Mouse (Mus musculus): Measurements from ENCODE around the gene 1700016K19Rik.
A peak's percentile ranks its signal among the peaks of the same experiment; 100 is the strongest.

1700016K19Rik gene

DNA sequence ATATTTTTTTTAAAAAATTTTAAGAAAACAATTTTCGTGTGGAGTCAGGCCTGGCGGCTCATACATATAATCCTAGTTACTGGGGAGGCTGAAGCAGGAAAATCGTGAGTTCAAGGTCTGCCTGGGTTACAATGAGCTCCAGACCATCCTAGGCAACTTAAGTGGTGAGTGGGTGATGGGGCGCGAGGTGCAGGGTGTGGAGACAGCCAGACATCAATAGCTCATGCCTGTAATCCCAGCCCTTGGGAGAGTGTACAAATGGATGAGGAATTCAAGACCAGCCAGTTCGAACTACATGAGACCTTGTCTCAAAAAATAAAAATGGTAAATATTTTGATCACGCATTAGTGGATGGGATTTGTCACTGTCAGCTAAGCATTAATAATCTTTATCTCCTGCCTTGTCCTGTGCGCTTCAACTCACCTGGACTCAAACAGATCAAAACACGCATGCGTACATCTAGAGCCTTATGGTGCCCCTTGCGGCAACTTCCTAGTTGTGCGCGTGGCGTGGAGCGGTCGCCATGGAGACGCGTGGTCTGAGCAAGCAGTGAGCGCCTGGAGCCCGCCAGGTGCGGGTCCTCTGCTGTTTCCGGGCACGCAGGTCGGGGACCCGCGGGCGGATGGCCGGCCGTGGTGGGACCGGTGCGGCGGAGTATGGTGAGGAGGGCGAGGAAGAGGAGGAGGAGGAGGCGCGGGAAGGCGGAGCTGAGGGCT lies at the start of gene 1700016K19Rik:
Gene 1700016K19Rik, plus strand, starts transcription at position 473 of the 716 bp plus-strand sequence.
- DNase-seq: peak; percentile 81 to 90

DNA sequence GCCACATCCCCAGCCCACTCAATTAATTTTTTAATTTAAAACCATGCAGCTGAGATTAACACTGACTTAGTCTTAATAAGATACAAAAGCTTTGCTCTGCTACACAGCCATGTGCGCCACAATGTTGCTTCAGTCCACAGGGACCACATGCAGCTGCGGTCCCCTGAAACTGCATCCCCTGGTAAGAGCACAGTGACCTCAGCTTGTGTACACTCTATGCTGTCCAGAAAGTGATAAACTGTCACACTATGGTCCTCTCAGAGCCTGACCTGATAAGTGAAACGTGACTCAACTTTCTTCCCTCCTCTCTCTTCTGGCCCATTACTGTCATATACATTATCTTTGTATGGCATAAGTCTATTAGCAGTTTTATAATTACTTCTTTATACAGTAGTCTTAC lies 49.3 kb upstream of the 1700016K19Rik start:
- no peak for DNase-seq

DNA sequence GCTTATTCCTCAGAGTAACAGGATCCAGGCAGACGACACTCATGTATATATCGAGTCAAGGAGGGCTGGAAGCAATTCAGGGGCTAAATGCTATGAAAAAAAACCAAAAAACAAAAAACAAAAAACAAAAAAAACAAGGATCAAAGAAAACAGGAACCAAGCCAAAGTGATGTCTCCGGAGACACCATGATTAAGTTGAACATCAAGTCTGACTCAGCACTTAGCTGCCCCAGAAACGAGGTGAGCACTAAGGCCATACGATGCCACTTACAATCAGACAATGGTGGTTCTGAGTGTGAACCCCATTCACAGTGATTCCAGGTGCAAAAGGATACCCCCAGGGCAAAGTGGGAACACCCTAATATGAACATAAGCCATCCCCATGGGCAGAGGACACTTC lies 47.8 kb upstream of the 1700016K19Rik start:
- no peak for DNase-seq

DNA sequence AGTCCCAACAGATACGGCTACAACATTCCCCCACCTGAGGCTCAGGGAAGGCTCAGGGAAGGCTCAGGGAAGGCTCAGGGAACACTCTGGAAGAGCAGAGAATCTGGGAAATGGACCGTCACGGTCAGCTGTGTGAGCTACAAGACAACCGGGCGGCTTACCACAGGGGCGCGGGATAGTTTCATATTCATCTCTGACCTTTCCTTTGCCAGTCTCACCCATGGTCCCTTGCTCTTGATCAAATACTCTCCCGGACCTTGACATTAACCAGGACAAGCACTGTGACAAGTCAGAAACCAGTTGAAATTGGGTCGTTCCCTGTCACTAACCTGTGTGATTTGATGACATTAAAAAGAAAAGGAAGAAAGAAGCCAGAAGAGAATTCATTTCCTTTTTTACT lies 44.8 kb upstream of the 1700016K19Rik start:
- DNase-seq: no peak

DNA sequence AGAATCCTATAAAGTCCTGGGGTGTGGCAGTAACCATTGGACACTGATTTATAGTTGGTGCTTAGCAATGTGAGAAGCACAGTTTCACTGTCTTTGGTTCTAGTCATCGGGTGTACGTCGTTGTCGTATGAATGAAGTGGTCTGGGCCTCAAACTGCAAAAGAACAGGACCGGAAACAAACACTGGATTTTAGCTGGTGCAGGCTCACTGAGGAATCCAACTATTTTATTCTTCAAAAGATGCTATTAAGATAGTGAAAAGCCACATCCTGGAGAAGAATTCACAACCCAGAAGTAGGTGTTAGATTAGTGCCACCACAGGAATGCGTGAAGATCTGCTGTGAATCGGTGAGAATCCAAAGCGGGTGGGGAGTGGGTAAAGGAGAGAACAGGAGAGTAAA lies 43.1 kb upstream of the 1700016K19Rik start:
- no peak for DNase-seq

DNA sequence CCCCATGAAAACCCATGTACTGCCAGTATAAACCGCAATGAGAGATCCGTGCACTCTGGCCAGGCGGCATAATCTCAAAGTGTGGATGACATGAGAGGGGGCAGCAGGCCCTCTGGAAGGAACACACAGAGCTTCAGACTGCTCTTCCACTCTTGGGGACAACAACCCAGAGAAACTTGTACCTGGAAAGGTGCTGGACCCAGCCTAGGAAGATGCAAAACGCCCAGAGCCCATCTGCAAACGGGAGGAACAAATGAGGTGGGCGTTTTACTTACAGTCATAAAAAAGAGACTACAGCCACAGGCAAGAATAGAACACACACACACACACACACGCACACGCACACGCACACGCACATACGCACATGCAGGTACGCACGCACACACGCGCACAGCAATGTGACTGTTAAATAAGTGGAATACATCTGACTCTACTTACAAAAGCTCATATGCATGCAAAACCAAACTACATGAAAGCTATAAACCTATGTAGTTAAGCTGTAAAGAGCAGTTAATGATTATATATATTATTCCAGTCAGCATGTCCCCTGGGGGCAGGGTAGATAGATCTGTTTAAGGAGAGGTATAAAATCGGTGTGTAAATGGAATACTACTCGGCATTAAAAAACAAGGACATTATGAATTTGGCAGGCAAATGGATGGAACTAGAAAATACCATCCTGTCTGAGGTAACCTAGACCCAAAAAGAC lies 42.4 kb upstream of the 1700016K19Rik start:
- no peak for DNase-seq

DNA sequence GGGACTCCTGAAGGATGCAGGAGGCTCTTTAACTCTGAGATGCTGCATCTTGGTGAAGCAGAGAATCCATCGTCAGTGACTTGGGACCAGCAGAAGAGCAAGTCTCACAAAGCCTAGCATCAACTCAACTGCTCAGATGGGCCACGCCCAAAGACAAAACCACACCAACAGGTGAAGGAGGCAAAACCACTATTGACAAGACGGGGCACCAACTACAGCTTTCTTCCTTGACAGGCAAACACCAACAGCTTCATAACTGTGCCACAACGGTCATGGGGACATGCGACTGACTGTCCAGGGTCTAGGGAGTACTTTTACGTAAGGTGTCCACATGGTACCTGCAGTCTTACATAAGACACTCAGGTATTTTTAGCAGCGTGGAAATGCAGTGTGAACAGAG lies 37.9 kb upstream of the 1700016K19Rik start:
- no peak for DNase-seq

DNA sequence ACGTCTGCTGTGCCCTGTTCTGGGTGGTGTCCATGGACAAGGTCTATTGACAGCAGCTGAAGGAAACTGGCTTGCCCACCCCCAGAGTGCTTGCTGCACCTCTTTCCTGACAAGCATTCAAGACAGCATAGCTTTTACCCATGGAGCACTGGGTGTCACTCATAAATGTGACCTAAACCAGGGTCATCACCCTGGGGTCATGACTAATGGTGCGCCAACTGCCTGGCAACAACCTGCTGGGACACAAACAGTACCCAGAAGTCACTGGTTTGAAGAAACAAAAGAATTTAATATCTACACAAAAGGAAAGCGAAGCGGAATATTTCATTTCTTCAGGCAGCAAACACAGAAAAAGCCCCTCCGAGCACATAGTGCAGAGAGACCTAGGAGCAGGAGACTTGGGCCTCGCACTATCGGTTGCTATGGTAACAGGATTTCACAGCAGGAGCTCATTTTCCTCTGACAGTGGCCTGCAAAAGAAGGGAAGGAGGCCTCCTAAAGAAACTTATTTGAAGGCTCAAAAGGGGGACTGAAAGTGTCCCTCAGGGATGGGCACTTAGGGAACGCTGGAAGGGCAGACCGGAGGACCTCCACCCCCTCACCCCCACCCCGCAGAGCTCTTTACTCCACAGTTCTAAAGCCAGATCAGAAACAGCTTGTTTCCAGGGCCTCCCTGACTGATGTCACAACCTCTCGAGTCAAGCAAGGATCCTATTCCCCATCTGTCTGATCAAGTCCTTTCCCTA lies 35.8 kb upstream of the 1700016K19Rik start:
- no peak for DNase-seq

DNA sequence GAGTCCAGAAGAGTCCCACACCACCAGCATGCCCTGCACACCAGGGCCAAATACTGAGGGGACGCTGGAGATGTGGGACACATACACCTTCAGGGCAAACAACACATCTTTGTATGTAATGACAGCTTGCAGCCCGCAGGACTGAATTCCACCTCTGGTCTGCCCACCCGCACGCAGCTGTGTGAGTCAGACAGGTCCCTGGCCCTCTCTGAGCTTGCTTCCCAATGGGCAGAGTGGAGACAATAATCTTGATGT lies 35.3 kb upstream of the 1700016K19Rik start:
- no peak for DNase-seq

DNA sequence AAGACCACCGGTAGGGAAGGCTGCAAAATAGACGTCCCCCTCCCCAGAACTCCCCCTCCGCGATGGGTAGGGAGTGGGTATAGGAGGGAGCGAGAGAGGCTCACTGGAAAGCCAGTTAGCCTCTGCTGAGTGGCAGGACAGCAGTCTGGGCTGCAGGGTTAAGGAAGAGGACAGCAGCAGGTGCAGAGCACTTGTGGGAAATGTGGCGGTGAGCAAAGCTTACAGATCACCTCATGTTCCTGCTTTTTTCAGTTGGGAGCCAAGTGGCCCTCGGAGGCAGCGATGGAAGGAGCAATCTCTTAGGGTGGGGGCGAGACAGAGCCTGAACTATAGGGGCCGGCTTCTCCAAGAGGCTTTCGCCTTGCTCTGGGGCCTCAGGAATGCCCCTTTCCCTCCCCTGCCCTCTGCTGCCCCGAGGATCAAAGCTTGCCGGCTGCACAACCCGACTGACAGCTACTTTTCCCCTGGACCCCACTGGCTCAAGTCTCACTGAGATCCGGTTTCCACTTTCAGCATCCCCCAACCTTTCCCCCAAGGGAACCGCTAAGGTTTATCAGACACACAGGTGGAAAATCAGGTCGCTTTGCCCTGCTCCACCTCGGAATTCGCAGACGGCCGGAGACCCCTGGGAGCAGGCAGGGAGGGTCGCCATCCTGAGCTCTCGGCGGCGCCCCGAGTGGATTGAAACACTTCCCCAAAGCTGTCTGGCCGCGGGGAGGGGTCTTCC lies 33.9 kb upstream of the 1700016K19Rik start:
- DNase-seq: no peak

DNA sequence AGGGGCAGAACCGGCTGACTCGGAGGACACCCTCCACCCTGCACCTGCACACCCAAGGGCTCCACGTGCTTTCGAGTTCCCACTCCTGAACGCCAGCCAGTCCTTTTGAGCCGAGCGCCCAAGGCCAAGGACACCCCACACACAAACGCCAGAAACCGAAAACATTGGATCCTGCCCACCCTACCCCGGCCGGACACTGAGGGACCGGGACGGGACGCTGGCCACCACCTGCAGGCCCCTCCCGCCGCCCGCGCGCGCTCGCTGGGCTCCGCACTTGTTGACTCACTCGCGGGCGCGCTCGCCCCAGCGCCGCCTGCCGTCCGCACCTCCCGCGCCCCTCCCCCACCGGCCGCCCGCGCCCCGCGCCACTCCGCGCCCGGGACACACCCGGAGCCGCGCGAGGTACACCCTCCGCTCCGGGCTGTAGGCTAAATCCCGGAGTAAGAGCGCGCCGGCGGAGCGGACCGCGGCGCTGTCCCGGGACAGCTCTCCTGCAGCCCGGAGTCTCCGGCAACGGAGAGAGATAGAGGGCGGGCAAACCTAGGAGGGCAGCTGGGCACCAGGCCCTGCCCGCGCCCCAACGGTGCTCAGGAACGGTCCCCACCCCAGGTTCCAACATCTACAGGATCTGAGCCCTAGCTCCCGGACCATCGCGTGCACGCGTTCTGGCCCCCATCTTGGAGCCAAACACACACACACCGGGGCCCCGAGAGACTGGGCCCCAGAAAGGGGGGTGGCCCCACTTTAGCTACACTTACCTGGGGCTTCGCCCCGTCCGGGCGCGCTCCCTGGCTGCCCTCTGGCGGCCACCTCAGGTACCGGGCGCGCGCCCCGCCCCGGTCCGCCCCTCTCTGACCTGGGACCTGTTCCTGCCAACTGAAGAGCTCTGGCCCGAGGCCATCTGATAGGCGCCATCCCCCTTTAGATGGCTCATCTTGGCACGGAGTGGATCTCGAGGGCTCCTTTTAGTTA lies 33.0 kb upstream of the 1700016K19Rik start:
- peak; percentile 81 to 88 for DNase-seq

DNA sequence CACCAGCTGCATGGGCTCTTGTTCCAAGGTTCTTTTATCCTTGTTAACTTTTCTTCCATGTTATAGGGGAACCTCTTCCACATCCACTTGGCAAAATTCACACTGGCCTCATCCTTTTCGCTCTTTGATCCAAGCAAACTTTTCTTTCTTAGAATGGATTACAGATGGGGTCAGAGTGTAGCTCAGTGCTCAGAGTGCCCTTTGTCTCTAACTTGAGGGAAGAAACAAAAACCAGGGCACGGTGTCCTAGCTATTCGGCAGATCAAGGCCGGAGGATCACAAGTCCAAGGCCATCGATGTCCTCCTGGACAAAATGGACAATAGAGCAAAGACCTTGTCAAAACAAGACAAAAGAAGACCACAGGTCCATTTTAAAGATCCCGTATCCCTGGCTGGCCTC lies 31.0 kb upstream of the 1700016K19Rik start:
- DNase-seq: peak in 1 of 2 experiments; percentile 17

DNA sequence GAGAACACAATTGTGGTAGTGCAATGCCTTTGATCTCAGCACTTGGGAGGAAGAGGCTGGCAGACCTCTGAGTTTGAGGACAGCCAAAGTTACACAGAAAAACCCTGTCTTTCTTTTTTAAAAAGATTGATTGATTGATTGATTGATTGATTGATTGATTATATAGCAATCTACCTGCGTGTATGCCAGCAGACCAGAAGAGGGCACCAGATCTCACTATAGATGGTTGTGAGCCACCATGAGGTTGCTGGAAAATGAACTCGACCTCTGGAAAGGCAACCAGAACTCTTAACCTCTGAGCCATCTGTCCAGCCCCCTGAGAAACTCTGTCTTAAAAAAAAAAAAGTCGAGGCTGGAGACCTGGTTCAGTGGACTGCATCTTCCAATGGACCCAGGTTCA lies 29.1 kb upstream of the 1700016K19Rik start:
- no peak for DNase-seq

DNA sequence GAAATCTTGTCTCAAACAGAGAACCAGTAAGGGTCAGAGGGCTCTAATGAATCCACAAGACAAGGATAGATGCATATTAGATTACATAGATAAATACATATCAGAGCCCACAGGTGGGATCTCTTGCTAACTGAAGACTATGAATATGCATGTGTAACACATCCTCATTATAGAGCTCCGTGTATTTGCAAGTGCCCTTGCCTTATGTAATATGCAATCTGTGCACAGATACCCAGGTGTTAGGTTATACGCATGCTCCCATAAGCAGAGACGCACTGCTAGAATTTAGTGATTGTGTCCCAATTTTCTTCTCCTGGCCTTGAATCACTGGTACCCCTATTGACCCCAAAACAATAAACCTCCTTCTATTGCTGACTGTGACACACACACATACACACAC lies 27.5 kb upstream of the 1700016K19Rik start:
- no peak for DNase-seq

DNA sequence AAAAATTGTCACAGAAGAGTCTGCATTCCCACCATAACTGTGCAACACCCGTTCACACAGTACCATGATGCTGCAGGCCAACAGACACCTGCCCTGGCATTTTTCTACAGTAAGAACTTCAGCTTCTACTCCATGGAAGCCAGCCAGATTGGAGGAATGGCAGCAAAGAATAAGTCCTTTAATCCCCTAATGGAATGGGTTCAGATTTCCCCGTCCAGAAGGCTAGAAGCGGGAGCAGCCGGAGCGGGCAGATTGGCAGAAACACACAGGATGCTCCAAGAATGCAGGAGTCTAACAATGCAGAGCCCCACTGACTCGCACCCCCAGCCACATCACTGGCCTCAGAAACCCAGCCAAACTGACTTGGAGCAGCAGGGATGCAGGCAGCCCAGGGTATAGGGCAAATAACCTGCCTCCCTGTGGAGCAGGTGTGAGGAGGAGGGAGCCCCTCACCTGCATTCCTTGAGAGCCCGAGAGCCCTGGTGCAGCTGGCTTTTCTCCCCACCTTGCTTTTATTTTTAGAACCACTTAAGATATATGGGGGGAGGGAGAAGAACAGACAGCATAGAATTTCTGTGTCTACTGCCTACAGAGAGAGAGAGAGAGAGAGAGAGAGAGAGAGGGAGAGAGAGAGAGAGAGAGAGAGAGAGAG lies 26.7 kb upstream of the 1700016K19Rik start:
- DNase-seq: no peak

DNA sequence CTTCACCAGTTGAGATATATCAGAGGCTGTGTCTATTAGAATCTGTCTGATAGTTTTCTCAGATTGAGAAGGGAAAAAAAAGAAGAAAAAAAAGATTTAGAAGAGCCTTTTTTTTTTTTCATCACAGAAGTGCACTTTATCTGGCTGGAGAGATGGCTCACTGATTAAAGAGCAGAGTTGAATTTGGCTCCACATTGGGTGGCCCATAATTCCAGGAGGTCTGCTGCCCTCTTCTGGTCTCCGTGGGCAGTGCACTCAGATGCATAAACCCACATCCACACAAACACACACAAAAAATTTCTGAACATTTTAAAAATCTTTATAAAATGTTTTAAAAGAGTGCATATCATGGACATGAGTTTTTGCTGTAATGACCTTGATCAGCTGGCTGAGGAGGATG lies 25.7 kb upstream of the 1700016K19Rik start:
- peak in 1 of 2 experiments; percentile 21 for DNase-seq

DNA sequence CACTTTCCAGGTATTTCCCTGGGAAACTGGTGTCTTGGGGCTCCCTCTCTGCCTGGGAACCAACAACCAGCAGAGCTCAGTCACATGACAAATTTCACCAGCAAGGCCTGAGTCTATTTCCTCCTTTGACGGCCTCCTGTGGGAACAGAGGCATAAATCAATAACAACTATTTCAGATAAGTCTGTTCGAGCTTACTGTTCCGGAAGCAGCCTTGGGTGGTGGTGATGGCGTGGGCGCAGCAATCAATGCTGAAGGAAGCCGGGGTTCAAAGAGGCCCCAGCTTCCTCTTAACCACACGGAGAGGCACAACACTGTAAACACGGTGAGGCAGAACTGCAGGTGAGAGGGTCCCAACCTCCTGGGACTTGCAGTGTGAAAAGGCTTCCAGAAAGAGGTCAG lies 23.0 kb upstream of the 1700016K19Rik start:
- DNase-seq: peak; percentile 34 to 41

DNA sequence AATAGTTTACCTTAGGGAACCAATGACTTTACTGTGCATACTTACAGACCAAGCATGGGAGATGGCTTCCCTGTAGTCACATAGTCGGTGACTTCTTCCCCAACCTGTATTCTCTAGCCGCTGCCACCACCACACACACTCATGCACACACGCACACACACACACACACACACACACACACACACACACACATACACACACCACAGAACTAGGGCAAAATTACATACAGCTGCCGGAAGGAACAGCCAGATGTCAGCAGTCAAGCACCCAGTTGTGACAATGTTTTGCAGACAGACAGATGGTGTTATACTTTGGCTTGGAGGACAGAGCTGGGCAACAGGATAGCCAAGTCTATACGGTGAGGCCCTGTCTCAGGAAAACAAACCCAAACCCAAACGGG lies 21.7 kb upstream of the 1700016K19Rik start:
- no peak for DNase-seq

DNA sequence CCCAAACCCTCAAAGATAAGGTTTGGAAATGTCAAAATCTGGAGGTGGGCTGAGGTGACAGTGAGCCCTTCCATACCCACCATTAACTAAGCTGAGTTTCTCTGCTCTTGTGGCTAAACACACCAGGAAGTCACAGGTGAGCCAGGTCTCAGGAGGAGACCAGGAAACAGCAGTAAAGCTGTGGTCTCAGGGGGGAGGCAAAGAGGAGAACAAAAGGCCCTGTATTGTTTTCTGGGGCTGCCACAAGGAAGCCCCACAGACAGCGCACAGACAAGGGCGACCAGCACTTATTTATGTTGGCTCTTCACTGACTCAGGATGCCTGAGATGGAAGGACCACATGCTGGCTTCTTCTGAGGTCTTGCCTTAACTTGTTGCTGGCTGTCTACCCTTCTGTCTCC lies 19.3 kb upstream of the 1700016K19Rik start:
- DNase-seq: no peak

DNA sequence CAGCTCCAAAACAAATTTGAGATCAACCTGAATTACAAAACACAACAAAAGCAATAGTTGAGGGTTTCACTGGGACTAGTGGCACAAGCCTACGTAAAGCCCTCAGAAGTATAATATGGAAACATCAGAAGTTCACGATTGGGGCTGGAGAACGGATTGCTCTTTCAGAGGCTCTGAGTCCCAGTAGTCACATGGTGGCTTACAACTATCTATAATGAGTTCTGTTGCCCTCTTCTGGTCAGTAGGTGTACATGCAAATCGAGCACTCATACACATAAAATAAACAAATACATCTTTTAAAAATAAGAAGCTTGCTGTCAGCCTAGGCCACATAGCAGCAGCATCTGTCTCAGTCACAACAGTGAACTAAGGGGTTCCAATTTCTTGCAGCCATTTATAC lies 16.5 kb upstream of the 1700016K19Rik start:
- no peak for DNase-seq

DNA sequence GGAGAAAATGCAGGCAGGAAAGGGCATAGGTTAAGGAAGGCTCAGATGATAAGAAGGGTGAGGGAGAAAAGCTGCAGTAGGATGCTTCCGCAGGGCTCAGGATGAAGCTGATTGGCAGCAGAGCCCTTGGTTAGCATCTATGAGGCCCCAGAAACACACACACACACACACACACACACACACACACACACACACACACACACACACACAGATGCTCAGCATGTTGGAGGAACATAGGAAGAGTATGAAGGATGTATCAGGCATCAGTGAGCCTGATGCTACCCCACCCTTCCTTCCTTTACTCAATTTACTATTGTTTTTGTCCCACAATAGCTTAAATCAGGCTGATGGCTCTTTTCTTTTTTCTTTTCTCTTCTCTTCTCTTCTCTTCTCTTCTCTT lies 15.1 kb upstream of the 1700016K19Rik start:
- DNase-seq: no peak

DNA sequence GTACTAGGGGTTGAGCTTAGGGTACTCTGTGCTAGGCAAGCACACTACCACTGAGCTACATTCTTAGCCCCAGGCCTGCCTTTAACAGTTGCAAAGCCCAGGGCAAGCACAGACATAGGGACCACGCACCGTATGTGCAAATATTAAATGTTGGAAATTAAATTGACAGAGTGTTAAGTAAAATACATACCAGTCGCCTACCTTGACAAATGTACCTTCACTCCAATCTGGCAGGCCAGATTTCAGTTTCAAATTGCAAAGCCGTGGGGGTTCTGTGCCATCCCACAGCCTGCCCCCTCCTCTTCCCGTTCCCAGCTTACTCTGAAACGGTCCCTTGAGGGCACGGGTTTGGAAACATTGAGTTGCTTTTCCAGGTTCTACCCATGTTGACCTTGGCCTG lies 13.8 kb upstream of the 1700016K19Rik start:
- no peak for DNase-seq

Data from kidney, adult 8-10 months (tissue).